Mouse (Mus musculus) heart, postnatal 0 days (tissue): ENCODE results near the gene Osbpl6. TPM values are rescaled to one million over a fixed set of nuclear protein-coding genes. Genes with fewer than 3 reads are reported as not detected.

Experiments used
- ATAC-seq: fragments of 200-750 bp; cut with Nextera tagmentation; 2 replicates; pipeline ENCODE4 v1.8.0; 2017; ENCODE audit warnings: low read depth, moderate number of reproducible peaks, moderate library complexity; ENCODE audit not compliant: insufficient read depth
- DNase-seq: peaks from one replicate; pipeline ENCODE4 v3.0.0-alpha.2; 2016; ENCODE audit warnings: low spot score
- H3K27ac ChIP-seq: fragments of 300-500 bp; sonication (generic); 2 replicates; pipeline ENCODE4 v1.5.1; 2014; ENCODE audit warnings: low read depth, mild to moderate bottlenecking
- H3K27me3 ChIP-seq: fragments of 300-500 bp; sonication (generic); 2 replicates; pipeline ENCODE4 v1.6.1; 2014; ENCODE audit warnings: low read length, mixed read lengths; ENCODE audit not compliant: control insufficient read depth, insufficient read depth
- H3K36me3 ChIP-seq: fragments of 300-500 bp; sonication (generic); replicated peaks from 2 replicates; pipeline ENCODE4 v1.6.1; 2014; ENCODE audit warnings: low read length, mixed read lengths; ENCODE audit not compliant: control insufficient read depth, insufficient read depth
- H3K4me1 ChIP-seq: fragments of 300-500 bp; sonication (generic); 2 replicates; pipeline ENCODE4 v1.6.1; 2014; ENCODE audit warnings: antibody characterized with exemption; ENCODE audit not compliant: control insufficient read depth, insufficient read depth
- H3K4me2 ChIP-seq: fragments of 300-500 bp; sonication (generic); 2 replicates; pipeline ENCODE4 v1.6.1; 2014; ENCODE audit warnings: low read depth, mild to moderate bottlenecking, low read length, moderate library complexity
- H3K4me3 ChIP-seq: fragments of 300-500 bp; sonication (generic); 2 replicates; pipeline ENCODE4 v1.5.1; 2014; ENCODE audit warnings: low read depth, low read length
- H3K9ac ChIP-seq: fragments of 300-500 bp; sonication (generic); replicated peaks from 2 replicates; pipeline ENCODE4 v1.6.1; 2014; ENCODE audit warnings: low read depth, low read length, mixed read lengths
- H3K9me3 ChIP-seq: fragments of 300-500 bp; sonication (generic); replicated peaks from 2 replicates; pipeline ENCODE4 v1.6.1; 2016; ENCODE audit warnings: low read length; ENCODE audit not compliant: control insufficient read depth
- CTCF ChIP-seq: IDR thresholded peaks from 2 replicates; pipeline ENCODE4 v1.5.1; 2016; ENCODE audit warnings: antibody characterized with exemption, control low read depth, low read depth
- EP300 ChIP-seq: IDR thresholded peaks from 2 replicates; pipeline ENCODE4 v1.6.1; 2016; ENCODE audit warnings: antibody characterized with exemption, low read depth
- WGBS: fragments of 180-500 bp; shearing (Covaris S2); extraction: QIAGEN DNeasy Blood & Tissue Kit; methylation state at CpG from one replicate; pipeline ENCODE4 v1.1.7; 2014; 5-methylcytosine and 5-hydroxymethylcytosine counted together
- polyA plus RNA-seq: library from polyadenylated mRNA; unstranded; fragments of >200 nt; fragmentation: Nextera tagmentation; extraction: Ambion mirVana; gene quantifications from 2 replicates; pipeline ENCODE4 v1.2.1, GENCODE M21; 2015
- total RNA-seq: library from RNA; depleted of rRNA; stranded (reverse); fragments of >200 nt; gene quantifications from 2 replicates; pipeline ENCODE4 v1.2.3, GENCODE M21; 2014; ENCODE audit warnings: low replicate concordance; rRNA removed

Osbpl6 gene
- total RNA-seq (1.6 and 3.3 TPM in 2 replicates), polyA plus RNA-seq (4.9 and 5.0 TPM in 2 replicates)

GRCm38 (mm10) chr2:76406151-76406936 is at the start of gene Osbpl6:
Osbpl6 (plus strand) TSS chr2:76406508.
- no peaks in the 10 kb centered on the region for H3K4me1 ChIP-seq
- peak within 1 kb of the TSS; percentile 88 for H3K4me3 ChIP-seq
- TF ChIP-seq EP300 = no peak
- no peak for TF ChIP-seq CTCF
- peak; percentile 93 for ATAC-seq
- H3K9ac ChIP-seq = peak within 1 kb of the TSS; percentile 58
- under 1% methylated on average over 71 of the region's 89 CpGs for WGBS
- peak within 1 kb of the TSS; percentile 99 for H3K4me2 ChIP-seq
- H3K27me3 ChIP-seq = peaks cover 20% of the 10 kb centered on the region
- H3K27ac ChIP-seq = no peak within 1 kb of the TSS
- H3K9me3 ChIP-seq = no peaks in the 10 kb centered on the region
- DNase-seq = peak; percentile 77
- no peaks in the 10 kb centered on the region for H3K36me3 ChIP-seq

- DNase-seq = no peak
- Histone ChIP-seq H3K27ac (no peak within 1 kb of the TSS), H3K4me2 (no peak within 1 kb of the TSS), H3K36me3 (no peaks in the 10 kb centered on the region), H3K9ac (no peak within 1 kb of the TSS), H3K4me3 (no peak within 1 kb of the TSS), H3K9me3 (no peaks in the 10 kb centered on the region), H3K27me3 (no peaks in the 10 kb centered on the region), H3K4me1 (no peaks in the 10 kb centered on the region)
- WGBS = 81% methylated on average over 11 of the region's 11 CpGs
- TF ChIP-seq CTCF (no peak), EP300 (no peak)
- ATAC-seq = no peak
Observed at GRCm38 (mm10) chr2:76360226-76360625, 46.1 kb upstream of the Osbpl6 start, which contains the start of gene Cyct. Cyct (minus strand) TSS chr2:76360450.

- Histone ChIP-seq H3K36me3 (no peaks in the 10 kb centered on the region), H3K27ac (no peak overlapping the region), H3K4me2 (no peak overlapping the region), H3K27me3 (no peaks in the 10 kb centered on the region), H3K4me3 (no peak overlapping the region), H3K9ac (no peak overlapping the region), H3K9me3 (no peaks in the 10 kb centered on the region), H3K4me1 (no peaks in the 10 kb centered on the region)
- 45% methylated on average over 2 of the region's 2 CpGs for WGBS
- DNase-seq = no peak
- TF ChIP-seq CTCF = peak; percentile 55
- no peak for TF ChIP-seq EP300
- no peak for ATAC-seq
Observed at GRCm38 (mm10) chr2:76362111-76362510, 44.2 kb upstream of the Osbpl6 start.

GRCm38 (mm10) chr2:76365811-76366210 is 40.5 kb upstream of the Osbpl6 start:
- H3K27me3 ChIP-seq = no peaks in the 10 kb centered on the region
- H3K4me1 ChIP-seq = peaks cover 2% of the 10 kb centered on the region
- no peaks in the 10 kb centered on the region for H3K36me3 ChIP-seq
- TF ChIP-seq EP300 = no peak
- TF ChIP-seq CTCF = no peak
- H3K9ac ChIP-seq = no peak overlapping the region
- DNase-seq (no peak), ATAC-seq (no peak)
- no peak overlapping the region for H3K27ac ChIP-seq
- WGBS = 66% methylated on average over 4 of the region's 4 CpGs
- no peak overlapping the region for H3K4me3 ChIP-seq
- no peaks in the 10 kb centered on the region for H3K9me3 ChIP-seq
- no peak overlapping the region for H3K4me2 ChIP-seq

- peak; percentile 83 for TF ChIP-seq CTCF
- TF ChIP-seq EP300 = no peak
- H3K4me3 ChIP-seq = no peak overlapping the region
- H3K9ac ChIP-seq = no peak overlapping the region
- H3K27me3 ChIP-seq = no peaks in the 10 kb centered on the region
- ATAC-seq (no peak), DNase-seq (peak; percentile 73)
- 15% methylated on average over 9 of the region's 9 CpGs for WGBS
- no peaks in the 10 kb centered on the region for H3K9me3 ChIP-seq
- no peak overlapping the region for H3K4me2 ChIP-seq
- no peaks in the 10 kb centered on the region for H3K36me3 ChIP-seq
- H3K4me1 ChIP-seq = peaks cover 14% of the 10 kb centered on the region
- no peak overlapping the region for H3K27ac ChIP-seq
Observed at GRCm38 (mm10) chr2:76367188-76367922, 39.0 kb upstream of the Osbpl6 start.
